Comparison of ENCODE assay signal across 19 mouse cellular contexts in the genomic region with DNA sequence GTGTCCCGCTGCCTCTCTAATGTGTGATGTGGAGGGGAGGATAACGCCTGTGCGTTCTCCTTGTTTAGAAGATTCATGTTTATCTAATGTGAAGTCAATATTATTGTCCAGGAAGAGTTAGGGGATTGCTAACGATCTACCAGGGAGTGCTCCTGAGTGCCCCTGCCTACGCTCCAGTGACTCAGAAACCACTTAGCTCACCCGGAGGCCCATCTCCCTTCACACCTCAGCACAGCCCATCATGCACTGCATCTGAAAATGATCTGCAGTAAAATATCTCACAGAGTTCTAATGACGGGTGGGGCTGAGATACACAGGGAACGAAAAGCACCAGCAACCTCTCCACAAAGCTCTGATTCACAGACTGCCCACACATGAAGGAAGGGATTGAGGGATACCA.
A peak's percentile ranks its signal among the peaks of the same experiment; 100 is the strongest.
DNase-seq lines count a peak whose midpoint lies in the region; ATAC-seq lines count a peak whose summit lies in the region.
"Had no signal": no experiment of that assay in that cellular context is flagged by ENCODE, and none has a peak within 500 bp of the region (broad histone marks: within the 10 kb centered on the region; RNA-seq: fewer than 3 reads in every experiment).

No protein-coding gene starts in this region.

- no peaks in the 10 kb centered on the region for H3K27me3 ChIP-seq in hindbrain, embryonic 12.5 days
- no peaks in the 10 kb centered on the region for H3K27me3 ChIP-seq in neural tube, embryonic 13.5 days
- H3K27me3 ChIP-seq in limb, embryonic 10.5 days (ENCODE audit: low read depth, poor library complexity, severe bottlenecking) = no peaks in the 10 kb centered on the region
- H3K27me3 ChIP-seq: embryonic facial prominence, embryonic 15.5 days; Patski had no signal

- intact Hi-C loops in left cerebral cortex, postnatal 25 days (cut with DNase I) = loop anchor here (1.0 kb wide), 1 partner anchor 9 kb away; no protein-coding TSS in a partner anchor
- intact Hi-C loops in left cerebral cortex, postnatal 4 days (cut with DNase I) = no loop called here

- no peak for ATAC-seq in frontal cortex, adult (ENCODE audit: low TSS enrichment)
- ATAC-seq in hindbrain, embryonic 12.5 days (ENCODE audit: low FRiP score) = peak; percentile 40; the same call in 1 of the 2 replicates
- ATAC-seq in neural tube, embryonic 13.5 days (ENCODE audit: low read depth) = peak; percentile 88
- ATAC-seq: forebrain, embryonic 16.5 days; Patski had no signal

- peak; percentile 12 for DNase-seq in frontal cortex, postnatal 36 days (ENCODE audit: low spot score in 2 of 2)
- DNase-seq in left cerebral cortex, postnatal 25 days (ENCODE audit: low spot score in 2 of 2) = peak; percentile 12 to 24
- DNase-seq in left cerebral cortex, postnatal 4 days = no peak
- DNase-seq in limb, embryonic 10.5 days (ENCODE audit: low spot score) = no peak
- no peak for DNase-seq in adipocyte (ENCODE audit: low spot score)
- DNase-seq: adrenal gland, postnatal 10 days; cerebellum, adult 11 months; kidney, adult 9 months; lung, adult 18-20 months; spleen, adult 18-20 months; thymus, postnatal 4 days had no signal

- no peak overlapping the region for H3K27ac ChIP-seq in hindbrain, embryonic 12.5 days
- no peak overlapping the region for H3K27ac ChIP-seq in neural tube, embryonic 13.5 days (replicated peaks)
- H3K27ac ChIP-seq in limb, embryonic 10.5 days = no peak overlapping the region
- H3K27ac ChIP-seq: embryonic facial prominence, embryonic 15.5 days; heart, embryonic 10.5 days had no signal

- H3K4me1 ChIP-seq in hindbrain, embryonic 12.5 days = no peaks in the 10 kb centered on the region
- no peaks in the 10 kb centered on the region for H3K4me1 ChIP-seq in neural tube, embryonic 13.5 days (replicated peaks)
- H3K4me1 ChIP-seq in limb, embryonic 10.5 days = no peaks in the 10 kb centered on the region
- H3K4me1 ChIP-seq: embryonic facial prominence, embryonic 15.5 days; heart, embryonic 10.5 days had no signal

- 77% methylated on average over 8 of the region's 8 CpGs for WGBS in hindbrain, embryonic 12.5 days
- WGBS in neural tube, embryonic 13.5 days = 54% methylated on average over 8 of the region's 8 CpGs
- WGBS in limb, embryonic 10.5 days = 86% methylated on average over 8 of the region's 8 CpGs

- no peak overlapping the region for H3K4me3 ChIP-seq in hindbrain, embryonic 12.5 days
- no peak overlapping the region for H3K4me3 ChIP-seq in neural tube, embryonic 13.5 days
- H3K4me3 ChIP-seq in limb, embryonic 10.5 days = no peak overlapping the region
- H3K4me3 ChIP-seq: embryonic facial prominence, embryonic 15.5 days; heart, embryonic 10.5 days had no signal

- H3K4me2 ChIP-seq in hindbrain, embryonic 12.5 days (replicated peaks) = no peak overlapping the region
- no peak overlapping the region for H3K4me2 ChIP-seq in neural tube, embryonic 13.5 days
- H3K4me2 ChIP-seq: embryonic facial prominence, embryonic 15.5 days; liver, embryonic 11.5 days had no signal

- H3K9me3 ChIP-seq in hindbrain, embryonic 12.5 days (replicated peaks) = no peaks in the 10 kb centered on the region
- H3K9me3 ChIP-seq in neural tube, embryonic 13.5 days = no peaks in the 10 kb centered on the region
- no peaks in the 10 kb centered on the region for H3K9me3 ChIP-seq in limb, embryonic 10.5 days (replicated peaks)
- H3K9me3 ChIP-seq: embryonic facial prominence, embryonic 15.5 days; heart, embryonic 10.5 days had no signal

- no peaks in the 10 kb centered on the region for H3K36me3 ChIP-seq in hindbrain, embryonic 12.5 days
- no peaks in the 10 kb centered on the region for H3K36me3 ChIP-seq in neural tube, embryonic 13.5 days
- H3K36me3 ChIP-seq in limb, embryonic 10.5 days = no peaks in the 10 kb centered on the region
- H3K36me3 ChIP-seq: embryonic facial prominence, embryonic 15.5 days; heart, embryonic 10.5 days had no signal

- H3K9ac ChIP-seq in hindbrain, embryonic 12.5 days = no peak overlapping the region
- no peak overlapping the region for H3K9ac ChIP-seq in neural tube, embryonic 13.5 days
- H3K9ac ChIP-seq: embryonic facial prominence, embryonic 15.5 days had no signal

Comparison
In these comparisons a context has a peak if more than half of its experiments do, and no peak if none do; other contexts are left out.
1. DNase-seq: peak in frontal cortex, postnatal 36 days (2 of 2) and left cerebral cortex, postnatal 25 days (2 of 2); none in left cerebral cortex, postnatal 4 days (single experiment), limb, embryonic 10.5 days (single experiment) and adipocyte (single experiment).